Mouse (Mus musculus): ENCODE results near the gene Mark4.

DNA sequence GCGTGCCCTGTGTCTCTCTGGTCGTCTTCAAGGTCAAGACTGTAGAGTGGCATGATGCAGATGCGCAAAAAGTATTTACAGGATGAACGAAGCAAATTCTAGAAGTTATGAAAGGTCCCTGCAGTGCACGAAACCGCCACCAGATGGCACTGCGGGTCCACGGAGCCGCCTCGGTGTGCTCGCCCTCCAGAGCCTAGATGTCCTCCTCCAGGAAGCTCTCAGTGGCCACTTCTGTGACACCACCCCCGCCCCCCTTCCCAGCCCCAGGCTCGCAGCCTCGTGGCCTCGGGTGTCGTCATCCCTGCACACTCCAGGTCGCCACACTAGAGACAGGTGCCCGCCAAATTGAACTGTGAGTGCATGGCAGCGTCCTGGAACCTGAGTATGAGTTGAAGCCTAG is 53.2 kb downstream of the Mark4 start:
- TF ChIP-seq CHD2 (IDR thresholded peaks at IDR 0.05; ENCODE audit: low read depth, low read length) (no peak), MAFK (IDR thresholded peaks at IDR 0.05; ENCODE audit: insufficient read depth, low read depth, low read length) (no peak), ZC3H11A (IDR thresholded peaks at IDR 0.05; ENCODE audit: borderline replicate concordance, low read depth, low read length) (peak; percentile 89; the same call in 1 of the 2 replicates), ZNF384 (IDR thresholded peaks at IDR 0.05; ENCODE audit: low read depth, low read length) (no peak), HCFC1 (IDR thresholded peaks at IDR 0.05; ENCODE audit: borderline replicate concordance, insufficient read depth, low read length) (no peak)
